Mouse (Mus musculus): ENCODE measurements around the gene Il4ra.

Gene Il4ra

DNA sequence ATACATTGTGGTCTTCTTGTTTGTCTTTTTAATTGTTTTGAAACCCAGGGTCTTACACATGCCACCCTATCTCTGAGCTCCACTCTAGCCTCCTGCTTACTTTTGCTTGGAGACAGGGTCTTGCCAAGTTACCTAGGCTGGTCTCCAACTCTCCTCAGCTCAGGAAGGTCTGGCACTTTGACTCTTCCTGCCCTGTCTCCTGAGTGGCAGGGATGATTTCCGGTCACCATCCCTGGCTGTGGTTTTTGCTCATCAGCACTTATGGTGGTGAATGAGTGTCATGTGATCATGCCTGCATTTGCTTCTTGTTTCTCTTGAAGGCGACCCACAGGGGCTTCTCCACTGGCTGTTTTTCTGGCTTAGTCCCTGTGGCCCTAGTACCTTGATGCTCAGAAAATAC lies 21.9 kb downstream of the Il4ra start:
- no peak for DNase-seq (ENCODE audit: low spot score)

DNA sequence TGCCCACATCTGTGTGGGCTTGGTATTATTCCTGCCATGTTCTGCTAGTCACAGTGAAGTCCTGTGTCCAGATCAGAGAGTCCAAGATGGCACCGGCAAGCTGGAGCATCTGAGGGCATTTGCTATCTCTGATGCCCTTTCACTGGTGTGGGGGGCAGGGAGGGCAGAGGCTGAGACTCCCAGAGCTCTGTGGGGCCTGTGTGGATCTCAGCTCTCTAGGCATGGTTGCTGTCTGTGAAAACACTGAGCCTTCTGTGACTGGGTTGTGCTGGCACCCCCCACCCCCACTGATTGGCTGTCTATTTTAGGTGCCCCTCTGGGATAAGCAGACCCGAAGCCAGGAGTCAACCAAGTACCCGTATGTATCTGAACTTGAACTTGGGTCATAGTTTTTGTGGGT lies 22.9 kb downstream of the Il4ra start:
- no peak for DNase-seq (ENCODE audit: low spot score)

DNA sequence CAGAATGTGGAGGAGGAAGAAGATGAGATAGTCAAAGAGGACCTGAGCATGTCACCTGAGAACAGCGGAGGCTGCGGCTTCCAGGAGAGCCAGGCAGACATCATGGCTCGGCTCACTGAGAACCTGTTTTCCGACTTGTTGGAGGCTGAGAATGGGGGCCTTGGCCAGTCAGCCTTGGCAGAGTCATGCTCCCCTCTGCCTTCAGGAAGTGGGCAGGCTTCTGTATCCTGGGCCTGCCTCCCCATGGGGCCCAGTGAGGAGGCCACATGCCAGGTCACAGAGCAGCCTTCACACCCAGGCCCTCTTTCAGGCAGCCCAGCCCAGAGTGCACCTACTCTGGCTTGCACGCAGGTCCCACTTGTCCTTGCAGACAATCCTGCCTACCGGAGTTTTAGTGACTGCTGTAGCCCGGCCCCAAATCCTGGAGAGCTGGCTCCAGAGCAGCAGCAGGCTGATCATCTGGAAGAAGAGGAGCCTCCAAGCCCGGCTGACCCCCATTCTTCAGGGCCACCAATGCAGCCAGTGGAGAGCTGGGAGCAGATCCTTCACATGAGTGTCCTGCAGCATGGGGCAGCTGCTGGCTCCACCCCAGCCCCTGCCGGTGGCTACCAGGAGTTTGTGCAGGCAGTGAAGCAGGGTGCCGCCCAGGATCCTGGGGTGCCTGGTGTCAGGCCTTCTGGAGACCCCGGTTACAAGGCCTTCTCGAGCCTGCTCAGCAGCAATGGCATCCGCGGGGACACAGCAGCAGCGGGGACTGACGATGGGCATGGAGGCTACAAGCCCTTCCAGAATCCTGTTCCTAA lies 24.0 kb downstream of the Il4ra start:
- DNase-seq (ENCODE audit: low spot score), result no peak

DNA sequence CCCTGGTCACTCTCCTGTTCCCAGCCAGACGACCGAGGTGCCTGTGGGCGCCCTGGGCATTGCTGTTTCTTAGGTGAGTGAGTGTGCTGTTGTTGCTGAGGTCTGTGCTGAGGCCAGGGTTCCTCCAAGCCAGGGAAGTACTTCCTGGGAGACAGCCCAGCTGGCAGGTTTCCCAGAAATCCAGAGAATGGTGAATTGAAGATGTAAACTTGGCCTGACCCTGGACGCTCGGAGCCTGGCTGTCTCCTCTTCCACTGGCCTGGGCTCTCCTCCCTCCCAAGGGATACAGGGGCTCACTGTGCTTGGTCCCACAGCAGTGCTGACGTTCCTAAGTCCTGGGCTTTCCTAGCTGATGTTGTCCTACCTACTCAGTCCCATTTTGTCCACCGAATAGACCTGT lies 25.1 kb downstream of the Il4ra start:
- DNase-seq (ENCODE audit: low spot score), result no peak

DNA sequence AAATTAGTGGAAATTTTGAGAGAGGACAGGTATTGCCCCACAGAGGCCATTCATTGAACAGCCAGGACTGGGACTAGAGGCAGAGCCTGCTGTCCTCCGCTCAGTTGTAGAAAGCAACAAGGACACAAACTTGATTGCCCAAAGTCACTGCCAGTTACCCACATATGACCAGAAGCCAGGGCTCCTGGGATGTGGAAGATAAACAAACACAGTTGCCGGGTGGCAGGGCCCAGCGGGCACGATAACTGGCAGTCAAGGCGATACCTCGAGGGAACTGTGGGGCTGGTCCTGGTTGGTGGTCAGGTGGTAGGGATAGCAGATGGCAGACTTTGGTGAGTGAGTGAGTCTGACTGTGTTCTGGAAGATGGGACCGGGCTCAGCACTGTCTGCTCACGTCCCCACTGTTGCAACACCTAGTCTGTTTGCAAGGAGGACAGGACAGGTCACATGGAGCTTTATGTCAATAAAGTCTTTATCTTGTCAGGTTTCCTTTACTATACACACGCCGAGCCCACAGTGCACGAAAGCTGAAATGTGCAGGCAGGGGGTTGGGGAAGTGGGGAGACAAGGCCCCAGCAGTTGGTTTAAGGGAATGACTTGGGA lies 25.7 kb downstream of the Il4ra start:
- no peak for DNase-seq (ENCODE audit: low spot score)

DNA sequence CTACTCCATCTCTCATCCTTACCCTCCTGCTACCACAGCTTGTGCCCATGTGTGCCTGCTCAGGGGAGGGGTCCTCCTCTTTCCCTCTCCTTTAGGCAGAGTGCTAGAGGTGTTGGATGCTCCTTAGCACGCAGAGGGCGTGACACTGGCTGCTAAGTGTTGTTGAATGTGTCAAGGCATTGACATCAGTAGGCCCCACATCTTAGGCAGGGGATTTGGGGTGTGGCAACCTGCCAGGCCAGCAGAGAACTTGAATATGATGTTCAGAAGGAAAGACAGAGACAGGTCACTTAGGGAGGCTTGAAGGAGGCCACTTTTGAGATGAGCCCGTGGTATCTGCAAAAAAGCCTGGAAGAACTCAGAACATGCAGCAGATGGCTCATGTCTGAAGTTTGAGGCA lies 26.2 kb downstream of the Il4ra start:
- no peak for DNase-seq (ENCODE audit: low spot score)

DNA sequence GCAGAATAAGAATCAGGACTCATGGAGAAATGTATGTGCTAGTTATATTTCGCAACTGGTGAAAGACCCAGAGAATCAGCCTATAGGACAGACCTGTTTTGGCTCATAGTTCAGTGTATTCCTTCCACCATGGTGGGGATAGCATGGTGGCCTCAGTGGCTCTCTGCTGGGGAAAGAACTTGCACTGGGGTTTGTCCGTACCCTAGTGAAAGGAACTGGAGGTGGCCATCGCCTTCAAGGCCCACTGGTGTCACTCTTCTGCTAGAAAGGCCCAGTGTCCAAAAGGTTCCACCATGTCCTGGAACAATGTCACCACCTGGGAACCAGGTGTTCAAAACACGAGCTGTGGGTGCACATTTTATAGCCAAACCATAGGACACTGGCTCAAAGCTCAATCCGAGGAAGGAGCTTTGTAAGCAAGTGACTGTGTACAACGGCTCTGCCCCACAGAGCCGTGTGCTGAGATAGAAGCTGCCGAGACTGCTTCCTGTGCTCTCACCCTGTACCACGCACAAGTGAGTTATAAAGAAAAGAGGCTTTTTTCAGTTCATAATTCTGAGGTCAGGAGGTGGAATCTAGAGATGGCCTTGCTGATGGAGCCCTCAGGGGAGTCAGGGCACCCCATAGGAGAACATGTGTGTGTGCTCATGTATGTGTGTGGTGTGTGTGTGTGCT lies 27.8 kb downstream of the Il4ra start:
- no peak for DNase-seq (ENCODE audit: low spot score)

DNA sequence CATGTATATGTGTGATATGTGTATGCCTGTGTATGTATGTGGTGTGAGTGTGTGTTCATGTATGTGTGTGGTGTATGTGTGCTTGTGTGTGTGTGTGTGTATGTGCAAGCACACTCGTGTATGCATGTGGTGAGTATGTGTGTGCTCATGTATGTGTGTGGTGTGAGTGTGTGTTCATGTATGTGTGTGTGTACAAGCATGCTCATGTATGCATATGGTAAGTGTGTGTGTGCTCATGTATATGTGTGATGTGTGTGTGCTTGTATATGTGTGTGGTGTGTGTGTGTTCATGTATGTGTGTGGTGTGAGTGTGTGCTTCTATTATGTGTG lies 28.3 kb downstream of the Il4ra start:
- DNase-seq (ENCODE audit: low spot score), result no peak

DNA sequence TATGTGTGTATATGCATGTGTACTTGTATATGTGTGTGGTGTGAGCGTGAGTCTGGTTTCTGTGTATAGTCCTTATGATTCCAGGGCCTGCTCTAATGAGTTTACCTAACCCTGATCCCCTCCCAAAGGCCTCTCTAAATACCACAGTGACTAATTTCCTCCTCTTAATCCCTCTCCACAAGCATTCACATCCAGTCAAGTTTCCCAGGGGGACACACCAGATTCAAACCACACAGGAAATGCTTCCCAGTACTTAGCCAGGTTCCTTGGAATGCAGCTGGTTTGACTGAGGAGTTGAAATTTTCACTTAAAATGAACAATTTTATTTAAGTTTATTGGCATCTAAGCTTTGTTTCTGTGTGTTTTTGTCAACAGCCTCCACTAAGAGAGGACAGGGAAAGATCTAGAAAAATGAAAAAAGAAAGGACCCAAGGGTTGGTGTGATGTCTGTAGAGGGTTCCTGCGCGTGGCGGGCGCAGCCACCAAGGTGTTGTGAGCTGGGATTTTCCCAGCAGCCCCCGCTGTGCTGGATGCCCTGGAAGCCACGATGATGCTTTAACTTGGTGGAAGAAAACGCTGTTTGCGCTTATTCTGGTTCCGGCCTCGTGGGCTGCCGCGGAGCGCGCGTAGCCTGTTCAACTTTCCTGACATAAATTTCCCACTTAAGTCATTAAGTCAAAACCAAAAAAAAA lies 28.9 kb downstream of the Il4ra start:
- no peak for DNase-seq (ENCODE audit: low spot score)

DNA sequence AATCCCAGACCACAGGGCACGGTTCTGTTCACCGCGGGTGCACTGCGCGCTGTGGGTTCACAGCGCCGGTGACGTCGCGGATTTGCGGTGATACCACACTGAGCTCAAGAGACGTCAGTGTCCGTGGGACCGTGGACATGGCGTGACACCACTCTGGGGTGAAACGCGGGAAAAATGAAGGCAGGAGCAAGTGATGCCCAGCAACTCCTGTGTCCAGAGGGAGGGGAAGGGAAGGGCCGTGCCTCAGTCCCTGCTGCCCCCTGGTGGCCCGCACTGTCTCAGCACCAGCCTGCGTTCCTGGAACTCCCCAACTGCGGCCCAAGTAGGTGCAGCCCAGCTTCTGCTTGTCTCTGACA lies 29.4 kb downstream of the Il4ra start:
- DNase-seq (ENCODE audit: low spot score), result peak; percentile 73

DNA sequence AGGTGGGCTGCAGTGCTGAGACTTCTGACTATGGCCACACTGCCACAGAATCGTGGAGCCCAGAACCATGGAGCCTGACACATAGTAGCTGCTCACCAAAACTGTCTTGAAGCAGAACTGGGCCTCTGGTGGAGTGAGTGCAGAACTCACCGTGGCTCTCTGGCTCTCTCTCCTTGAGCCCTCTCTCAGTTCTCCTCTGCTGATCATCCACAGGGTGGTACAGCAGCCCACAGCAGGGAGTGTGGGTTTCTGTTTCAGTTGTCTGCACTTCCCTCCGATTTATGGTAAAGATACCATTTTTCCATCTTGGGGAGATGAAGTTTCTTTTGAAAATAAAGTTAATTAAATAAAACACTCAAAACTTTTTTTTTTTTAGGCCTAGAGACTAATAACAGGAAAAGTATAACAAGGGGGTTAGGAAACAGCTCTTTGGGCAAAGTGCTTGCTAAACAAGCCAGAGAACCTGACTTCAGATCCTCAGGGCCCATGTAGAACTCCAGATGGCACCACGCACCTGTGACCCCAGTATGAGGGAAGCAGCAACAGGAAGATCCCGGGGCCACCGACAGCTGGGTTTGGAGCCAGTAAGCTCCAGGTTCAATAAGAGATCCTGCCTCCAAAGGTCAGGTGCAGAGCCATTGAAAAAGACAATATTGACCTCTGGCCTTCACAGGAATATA lies 31.5 kb downstream of the Il4ra start:
- DNase-seq (ENCODE audit: low spot score), result no peak

DNA sequence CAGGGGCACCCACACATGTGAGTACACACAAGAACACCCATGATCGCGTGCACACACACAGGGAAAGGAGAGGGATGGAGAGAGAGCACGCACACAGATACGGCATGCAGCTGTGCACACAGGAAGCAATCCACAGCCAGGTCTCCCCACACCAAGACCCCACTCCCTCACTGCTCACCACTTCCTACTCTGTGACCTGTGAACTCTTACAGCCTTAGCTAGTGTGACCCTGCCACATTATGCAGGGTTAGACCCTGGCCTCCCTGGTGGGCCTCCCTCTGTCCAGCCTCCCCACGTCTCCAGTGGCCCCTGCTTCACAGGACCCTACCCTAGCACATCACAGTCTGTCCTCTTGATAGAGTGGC lies 32.1 kb downstream of the Il4ra start:
- no peak for DNase-seq (ENCODE audit: low spot score)

DNA sequence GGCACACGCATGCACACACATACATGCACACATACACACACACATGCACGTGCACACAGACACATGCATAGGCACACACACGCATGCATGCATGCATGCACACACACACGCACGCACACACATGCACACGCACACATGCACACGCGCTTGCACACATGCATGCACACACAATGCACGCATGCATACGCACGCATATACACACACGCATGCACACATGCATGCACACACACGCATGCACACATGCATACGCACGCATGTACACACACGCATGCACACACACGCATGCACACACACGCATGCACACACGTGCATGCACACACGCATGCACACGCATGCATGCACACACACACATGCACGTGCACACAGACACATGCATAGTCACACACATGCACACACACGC lies 34.4 kb downstream of the Il4ra start:
- no peak for DNase-seq (ENCODE audit: low spot score)

DNA sequence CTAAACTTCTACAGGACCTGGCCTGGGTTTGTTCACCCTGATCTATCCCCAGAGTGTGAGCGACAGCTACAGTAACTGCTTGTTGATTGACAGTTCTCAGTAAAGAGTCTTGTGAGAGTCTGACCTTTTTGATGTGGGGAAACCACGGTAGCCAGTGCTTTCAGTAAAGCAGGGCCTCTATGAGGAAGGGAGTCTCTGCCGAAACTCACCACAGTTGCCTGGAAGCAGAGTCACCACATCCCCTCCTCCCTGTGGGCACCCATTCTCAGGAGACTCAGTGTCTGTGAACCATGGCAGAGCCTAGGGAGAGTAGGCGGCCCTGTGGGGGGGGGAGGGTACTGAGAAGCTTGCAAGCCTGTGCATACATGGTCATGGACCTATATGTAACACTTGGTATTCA lies 36.8 kb downstream of the Il4ra start:
- DNase-seq (ENCODE audit: low spot score), result no peak

DNA sequence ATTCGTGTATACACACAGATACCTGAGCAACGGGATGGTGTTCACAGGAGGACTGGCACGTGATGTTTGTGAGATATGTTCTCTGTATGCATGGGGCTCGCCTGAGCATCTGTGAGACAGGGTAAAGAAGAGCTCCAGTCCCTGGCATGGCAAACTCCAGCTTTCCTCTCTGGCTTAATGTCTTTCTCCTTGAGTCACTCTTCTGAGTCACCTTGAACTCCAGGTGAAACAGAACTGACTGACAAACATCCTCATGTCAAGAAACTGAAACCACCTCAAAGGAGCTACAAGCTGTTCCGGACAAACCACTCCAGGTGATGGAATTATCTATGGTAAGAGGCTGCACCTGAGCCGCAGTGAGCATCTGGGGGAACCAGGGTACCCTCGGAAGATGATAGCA lies 38.0 kb downstream of the Il4ra start:
- DNase-seq (ENCODE audit: low spot score), result no peak

DNA sequence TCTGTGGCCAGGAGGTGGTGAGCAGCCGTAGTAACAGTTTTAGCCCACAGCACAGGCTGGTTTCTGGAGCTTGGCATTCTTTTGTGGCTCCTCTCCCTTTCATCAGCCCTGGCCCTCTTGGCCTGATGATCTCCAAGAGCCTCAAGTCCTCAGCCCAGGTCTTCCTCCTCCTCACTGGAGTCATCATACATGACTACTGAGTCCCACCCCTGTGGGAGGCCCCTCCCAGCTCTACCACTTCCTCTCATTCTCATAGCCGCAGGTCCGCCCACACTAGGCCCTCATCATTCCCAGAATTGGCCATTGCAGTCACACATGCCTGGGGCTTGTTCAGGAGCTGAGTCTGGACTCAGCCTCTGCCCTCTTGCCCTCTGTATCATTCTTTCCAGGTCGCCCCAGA lies 41.9 kb downstream of the Il4ra start:
- DNase-seq (ENCODE audit: low spot score), result no peak

DNA sequence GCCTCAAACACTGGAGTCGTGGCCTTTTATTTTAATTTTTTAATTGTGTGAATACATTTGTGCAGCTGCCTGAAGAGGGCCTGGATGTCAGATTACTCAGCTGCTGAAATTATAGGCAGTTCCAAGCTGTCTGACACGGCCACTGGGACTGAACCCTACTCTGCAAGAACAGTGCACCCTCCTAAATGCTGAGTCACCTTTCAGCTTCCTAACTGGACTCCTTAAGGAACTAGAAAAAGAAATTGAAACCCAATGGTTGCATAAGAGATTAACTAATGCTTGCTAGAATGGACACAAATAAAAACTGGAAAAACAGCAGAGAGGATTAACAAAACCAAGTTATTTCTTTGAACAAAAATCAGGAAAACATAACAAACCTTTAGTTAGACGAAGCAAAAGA lies 44.5 kb downstream of the Il4ra start:
- no peak for DNase-seq (ENCODE audit: low spot score)

DNA sequence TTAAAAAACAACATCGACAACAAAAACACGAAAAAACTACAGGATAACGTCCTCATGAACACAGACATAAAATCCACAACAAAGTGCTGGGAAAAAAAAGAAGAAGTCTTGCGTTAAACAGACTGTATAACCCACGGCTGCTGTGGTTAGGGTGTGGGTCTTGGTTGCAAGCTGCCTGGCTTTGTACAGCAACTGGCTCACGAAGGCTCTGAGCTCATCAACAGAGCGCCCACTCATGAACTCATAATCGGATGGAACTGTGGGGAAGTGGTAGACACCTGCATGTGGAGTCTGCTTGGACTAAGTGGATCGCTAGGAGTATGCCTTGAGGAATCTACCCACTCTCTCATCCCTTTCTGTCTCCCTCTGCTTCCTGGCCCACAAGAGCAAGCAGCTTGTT lies 45.2 kb downstream of the Il4ra start:
- DNase-seq (ENCODE audit: low spot score), result no peak

DNA sequence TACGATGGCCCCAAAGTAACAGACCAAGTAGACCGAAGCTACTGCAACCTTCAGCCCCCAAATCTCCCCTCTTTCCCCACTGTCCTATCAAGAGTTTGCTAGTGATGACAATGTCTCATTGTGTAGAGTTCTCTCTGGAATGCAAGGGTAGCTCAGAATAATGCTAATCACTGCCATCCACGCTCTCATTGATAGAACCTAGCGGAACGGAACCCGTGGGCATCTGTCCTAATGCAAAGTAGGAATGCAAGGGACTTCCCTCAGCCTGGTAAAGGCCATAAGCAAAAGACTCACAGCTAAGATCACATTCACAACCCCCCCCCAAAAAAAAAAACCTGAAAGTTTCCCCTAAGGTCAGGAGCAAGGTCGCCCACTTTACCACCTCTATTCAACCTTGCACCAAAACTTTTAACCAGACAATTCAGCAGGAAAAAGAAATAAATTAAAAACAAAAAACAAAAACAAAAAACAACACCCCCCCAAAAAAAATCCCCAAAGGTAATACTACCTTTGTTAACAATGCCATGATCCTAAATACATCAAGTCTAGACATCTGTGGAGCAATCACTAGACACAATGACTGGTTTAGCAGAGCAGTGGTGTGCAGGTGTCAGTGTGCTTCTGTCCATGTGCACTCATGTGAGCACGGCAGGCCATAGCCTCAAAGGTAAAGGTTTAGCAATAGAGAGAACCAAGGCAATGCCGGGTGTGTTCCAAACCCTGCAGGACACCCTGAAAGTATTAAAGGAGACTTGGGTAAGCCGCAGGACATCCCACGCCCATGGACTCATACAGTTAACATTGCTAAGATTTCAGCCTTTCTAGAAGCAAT lies 45.8 kb downstream of the Il4ra start:
- no peak for DNase-seq (ENCODE audit: low spot score)

DNA sequence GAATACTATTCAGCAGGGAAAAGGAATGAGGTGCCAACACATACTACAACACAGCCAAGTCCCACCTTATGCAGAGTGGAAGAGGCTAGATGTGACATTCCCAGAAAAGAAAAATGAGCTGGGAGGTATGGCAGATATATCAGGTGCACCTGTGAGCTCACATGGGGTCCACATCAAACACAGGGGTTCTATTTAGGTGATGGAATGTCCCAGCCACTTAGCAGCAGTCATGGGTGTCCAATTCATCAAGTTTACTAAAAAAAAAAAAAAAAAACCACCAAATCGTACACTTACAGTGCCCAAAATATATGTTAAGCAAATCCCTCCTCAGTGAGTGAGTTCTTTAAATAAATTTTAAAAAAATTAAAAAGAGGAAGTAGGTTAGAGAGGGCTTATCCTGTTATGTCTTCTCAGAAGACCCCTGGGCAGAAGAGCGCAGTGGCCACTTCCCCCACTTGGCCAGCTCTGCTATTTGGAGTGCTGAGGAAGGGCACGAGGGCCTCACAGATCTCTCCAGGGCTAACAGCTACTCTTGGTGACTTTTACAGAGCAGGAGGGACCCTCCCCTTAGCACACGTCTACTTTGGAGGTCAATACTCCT lies 47.6 kb downstream of the Il4ra start:
- DNase-seq (ENCODE audit: low spot score), result no peak

DNA sequence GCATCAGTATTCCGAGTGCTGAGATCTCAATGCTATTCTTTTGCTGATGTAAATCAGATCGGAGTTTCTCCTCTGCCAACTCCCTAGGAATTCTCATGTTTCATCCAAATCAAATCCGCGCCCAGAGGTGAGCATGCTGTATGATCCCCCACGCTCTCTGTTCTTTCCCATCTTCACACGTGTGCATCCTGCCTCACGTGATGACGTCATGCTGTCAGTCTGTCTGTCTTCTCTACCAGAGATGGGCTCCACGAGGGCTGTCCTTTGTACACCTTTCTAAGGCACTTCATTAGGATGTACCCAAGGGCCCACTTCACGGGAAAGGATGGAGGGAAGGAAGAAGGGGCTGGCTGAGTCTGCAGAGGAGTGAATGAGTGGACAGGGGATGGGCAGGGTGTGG lies 48.2 kb downstream of the Il4ra start:
- DNase-seq (ENCODE audit: low spot score), result no peak

All from c-Kit-positive CD71-positive TER-119-positive erythroid progenitor cells, embryonic 14.5 days (primary cell).